Mouse (Mus musculus): Measurements from ENCODE around the gene Fam216a. TPM values are rescaled to one million over a fixed set of nuclear protein-coding genes. Genes with fewer than 3 reads are reported as not detected.

The Fam216a gene
- 7.8 and 8.4 TPM in 2 replicates for polyA plus RNA-seq (2012; rRNA removed)

DNA sequence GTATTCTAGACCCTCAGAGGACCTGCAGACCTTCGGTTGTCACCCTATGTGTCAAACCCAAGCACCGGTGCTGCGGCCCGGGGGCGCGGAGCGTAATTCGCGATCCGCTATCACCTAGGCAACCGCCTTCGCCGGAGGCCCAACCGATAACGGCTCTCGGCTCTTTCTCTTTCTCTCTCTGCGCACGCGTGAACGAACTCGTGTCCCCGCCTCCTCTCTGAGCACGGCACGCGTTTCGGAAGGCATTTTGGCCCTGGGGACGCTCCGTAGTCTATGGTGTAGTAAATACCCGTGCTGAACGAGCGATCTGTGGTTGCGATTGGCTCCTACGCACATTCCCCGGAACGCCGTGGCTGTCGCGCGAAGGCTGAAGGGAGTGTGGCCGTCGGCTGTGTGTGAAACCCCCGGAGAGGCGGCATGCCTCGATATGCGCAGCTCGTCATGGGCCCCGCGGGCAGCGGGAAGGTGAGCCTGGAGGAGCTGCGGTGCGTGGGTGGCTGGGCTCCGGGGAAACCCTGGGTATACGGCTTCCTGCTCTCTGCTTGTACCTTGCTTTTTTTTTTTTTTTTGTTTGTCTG, at the start of gene Fam216a:
Fam216a (minus strand) TSS at position 173 of the 578 bp plus-strand sequence.

DNA sequence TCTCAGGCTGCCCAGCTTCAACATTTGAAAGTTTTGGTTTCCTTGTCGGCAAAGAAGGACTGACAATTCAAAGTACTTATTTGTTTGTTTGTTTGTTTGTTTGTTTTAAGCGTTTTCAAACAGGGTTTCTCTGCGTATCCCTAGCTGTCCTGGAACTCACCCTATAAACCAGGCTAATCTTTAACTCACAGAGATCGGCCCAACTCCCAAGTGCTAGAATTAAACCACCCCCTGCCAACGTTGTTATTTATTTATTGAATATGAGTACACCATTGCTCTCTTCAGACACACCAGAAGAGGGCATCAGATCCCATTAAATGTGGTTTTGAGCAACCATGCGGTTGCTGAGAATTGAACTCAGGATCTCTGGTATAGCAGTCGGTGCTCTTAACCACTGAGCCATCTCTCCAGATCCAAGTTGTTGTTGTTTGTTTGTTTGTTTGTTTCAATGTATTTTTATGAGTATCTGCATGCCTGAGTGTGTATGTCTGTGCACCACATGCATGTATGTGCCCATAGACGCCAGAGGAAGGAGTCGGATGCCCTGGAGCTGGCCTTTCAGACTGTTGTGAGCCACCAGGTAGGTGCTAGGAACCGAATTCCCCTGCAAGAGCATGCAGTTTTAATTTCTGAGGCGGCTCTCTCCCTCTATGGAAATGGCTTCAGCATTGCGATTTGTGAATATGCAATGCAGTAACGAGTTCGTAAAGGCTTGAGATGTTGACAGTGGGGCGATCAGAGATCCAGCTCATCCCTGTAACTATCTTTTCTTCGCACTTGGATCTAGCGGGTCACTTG, 49.3 kb upstream of the Fam216a start, which contains the start of gene Anapc7:
Anapc7 (plus strand) TSS at position 423 of the 798 bp plus-strand sequence.

GRCm38 (mm10) chr5:122391786-122392180, 19.6 kb upstream of the Fam216a start, which contains the start of gene Arpc3:
Gene Arpc3 (plus strand): TSS chr5:122391878.

GRCm38 (mm10) chr5:122371591-122372191, 473 bp downstream of the Fam216a start, which contains the start of gene Gpn3:
Gene Gpn3 (plus strand): TSS chr5:122371876.

DNA sequence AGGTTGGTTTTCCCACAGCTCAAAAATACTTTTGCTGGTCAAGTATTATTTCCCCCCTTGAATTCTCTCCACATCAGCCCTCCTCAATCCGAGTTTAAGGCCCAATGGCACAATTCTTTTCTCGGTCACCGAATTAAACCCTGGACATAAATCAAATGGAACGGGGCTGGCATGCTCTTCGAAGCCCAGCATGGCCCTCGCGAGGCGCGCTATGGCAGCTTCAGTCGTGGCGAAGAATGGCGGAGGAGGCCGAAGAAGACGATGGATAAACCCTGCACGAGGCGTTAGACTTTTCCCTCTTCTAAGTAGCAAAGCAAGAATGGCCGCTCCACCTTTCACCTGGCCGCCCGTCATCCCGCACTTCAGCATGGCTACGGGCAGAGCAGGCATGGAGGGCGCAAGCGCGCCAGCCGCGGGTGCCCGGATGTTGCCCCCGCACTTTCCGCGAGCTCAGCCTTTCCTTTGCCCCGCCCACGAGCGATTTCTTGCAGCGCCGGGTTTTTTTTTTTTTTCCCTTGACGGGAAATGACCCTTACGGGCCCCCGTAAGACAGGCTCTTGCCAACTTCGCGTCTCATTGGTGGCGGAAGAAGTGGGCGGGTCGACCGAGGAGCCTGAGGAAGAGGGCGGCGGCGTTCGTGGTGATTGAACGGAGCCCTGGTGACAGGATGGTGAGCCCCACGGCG, 18.2 kb downstream of the Fam216a start, which contains the start of the genes Rad9b and Vps29:
Rad9b (minus strand) TSS at position 427 of the 685 bp plus-strand sequence.
Vps29 (plus strand) TSS at position 563 of the 685 bp plus-strand sequence.

Other genes starting within 250 kb of the Fam216a start
- gene Ccdc63, start 231.5 kb downstream of the Fam216a start, polyA plus RNA-seq (2012; rRNA removed) = 0.17 TPM in 1 of 2 replicates, not detected in the other
- gene Ppp1cc, start 214.1 kb downstream of the Fam216a start, polyA plus RNA-seq (2012; rRNA removed) = 82.6 and 82.8 TPM in 2 replicates
- gene Hvcn1, start 165.6 kb downstream of the Fam216a start, polyA plus RNA-seq (2012; rRNA removed) = 8.4 and 8.9 TPM in 2 replicates
- 19.7 and 20.7 TPM in 2 replicates for gene Tctn1, start 107.9 kb downstream of the Fam216a start, polyA plus RNA-seq (2012; rRNA removed)
- 32.6 and 38.3 TPM in 2 replicates for gene Pptc7, start 88.0 kb downstream of the Fam216a start, polyA plus RNA-seq (2012; rRNA removed)
- 2.3 and 2.9 TPM in 2 replicates for gene Rad9b, start 18.1 kb downstream of the Fam216a start, polyA plus RNA-seq (2012; rRNA removed)
- 26.0 and 30.4 TPM in 2 replicates for gene Vps29, start 18.0 kb downstream of the Fam216a start, polyA plus RNA-seq (2012; rRNA removed)
- gene Gpn3, start 488 bp downstream of the Fam216a start, polyA plus RNA-seq (2012; rRNA removed) = 56.5 and 75.0 TPM in 2 replicates
- gene Arpc3, start 19.5 kb upstream of the Fam216a start, polyA plus RNA-seq (2012; rRNA removed) = 155 and 156 TPM in 2 replicates
- gene Anapc7, start 49.3 kb upstream of the Fam216a start, polyA plus RNA-seq (2012; rRNA removed) = 20.3 and 22.3 TPM in 2 replicates
- 85.2 and 89.9 TPM in 2 replicates for gene Atp2a2, start 129.9 kb upstream of the Fam216a start, polyA plus RNA-seq (2012; rRNA removed)
- 0.99 and 1.5 TPM in 2 replicates for gene Ift81, start 242.2 kb upstream of the Fam216a start, polyA plus RNA-seq (2012; rRNA removed)

Data from colon, adult 2 months (tissue).